Mouse (Mus musculus): ENCODE measurements around the gene Ralgapa2.
A peak's percentile ranks its signal among the peaks of the same experiment; 100 is the strongest.

The Ralgapa2 gene

GRCm38 (mm10) chr2:146219791-146220190, 292.4 kb downstream of the Ralgapa2 start:
- no peak for DNase-seq

- peak; percentile 50 for DNase-seq
Observed at GRCm38 (mm10) chr2:146218881-146219535, 293.1 kb downstream of the Ralgapa2 start.

GRCm38 (mm10) chr2:146218161-146218691, 293.9 kb downstream of the Ralgapa2 start:
- DNase-seq: no peak

DNA sequence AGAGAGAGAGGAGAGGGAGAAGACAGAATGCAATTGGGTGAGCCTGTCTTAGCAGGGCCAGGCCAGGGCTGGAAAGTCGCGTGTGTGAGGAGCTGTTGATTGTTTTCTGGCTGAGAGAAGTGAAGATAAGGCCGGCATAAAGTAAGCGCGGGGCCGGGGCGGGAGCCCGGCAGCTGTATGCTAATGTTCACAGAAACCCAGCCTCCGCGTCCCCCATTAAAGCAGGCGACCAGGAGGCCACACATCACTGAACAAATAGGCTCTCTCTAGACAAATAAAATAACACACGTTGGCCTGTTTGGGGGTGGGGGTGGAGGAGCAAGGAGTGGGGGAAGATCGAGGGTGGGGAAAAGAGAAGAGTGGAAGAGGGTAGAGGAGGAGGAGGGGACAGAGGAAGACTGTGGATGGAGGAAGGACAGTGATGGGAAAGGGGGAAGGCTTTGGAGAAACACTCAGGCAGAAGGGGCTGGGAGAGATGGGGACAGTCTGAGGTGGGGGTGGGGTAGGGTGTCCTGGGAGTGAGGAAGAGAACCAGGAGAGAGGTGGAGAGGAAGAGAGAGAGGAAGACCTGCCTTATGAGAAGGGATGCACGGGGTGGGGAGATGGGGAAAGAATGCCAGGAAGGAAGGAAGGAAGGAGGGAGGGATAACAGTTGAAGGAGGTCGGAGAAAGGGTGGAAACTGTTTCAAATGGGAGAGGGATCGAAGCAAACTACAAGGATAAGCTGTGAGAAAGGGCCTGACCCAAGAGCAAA, 294.7 kb downstream of the Ralgapa2 start:
- no peak for DNase-seq

DNA sequence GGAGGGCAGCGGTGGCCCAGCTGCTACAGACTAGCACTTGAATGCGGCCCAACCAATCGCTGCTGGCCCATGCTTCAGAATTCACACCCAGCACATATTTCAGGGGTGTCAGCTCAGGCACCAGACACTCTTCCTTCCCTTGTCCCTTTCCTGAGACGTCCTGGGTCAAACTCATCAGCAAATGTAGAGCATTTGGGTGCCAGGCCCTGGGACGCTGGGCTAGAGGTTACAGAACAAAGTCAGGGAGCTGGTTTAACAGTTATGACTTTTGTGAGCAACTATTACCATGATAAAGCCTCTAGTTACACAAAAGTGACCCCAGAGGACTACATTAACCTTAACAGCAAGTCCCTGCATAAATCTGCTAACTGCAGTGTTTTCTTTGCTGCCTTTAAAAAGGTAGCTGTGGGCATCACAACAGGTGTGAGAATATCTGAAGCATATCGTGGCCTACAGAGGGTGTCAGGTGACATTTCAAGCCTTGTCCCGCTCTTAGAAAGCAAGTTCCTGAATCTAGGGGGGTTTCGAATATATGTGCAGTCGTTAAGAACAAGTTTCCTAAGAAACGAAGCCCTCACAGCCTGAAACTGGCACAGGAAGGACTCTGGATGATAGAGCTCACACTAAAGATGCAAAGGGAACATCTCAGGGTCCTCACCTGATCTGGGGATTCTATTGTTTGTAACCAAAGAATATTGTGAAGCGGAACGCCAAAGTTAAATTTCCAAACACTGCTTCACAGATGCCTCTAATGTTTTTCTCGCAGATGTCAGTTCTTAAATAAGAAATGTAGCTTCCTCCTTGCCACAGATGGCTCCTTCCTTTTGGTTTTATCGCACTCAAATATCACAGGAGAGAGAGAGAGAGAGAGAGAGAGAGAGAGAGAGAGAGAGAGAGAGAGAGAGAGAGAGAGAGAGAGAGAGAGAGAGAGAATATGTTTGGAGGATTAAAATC, 295.8 kb downstream of the Ralgapa2 start:
- DNase-seq: no peak

DNA sequence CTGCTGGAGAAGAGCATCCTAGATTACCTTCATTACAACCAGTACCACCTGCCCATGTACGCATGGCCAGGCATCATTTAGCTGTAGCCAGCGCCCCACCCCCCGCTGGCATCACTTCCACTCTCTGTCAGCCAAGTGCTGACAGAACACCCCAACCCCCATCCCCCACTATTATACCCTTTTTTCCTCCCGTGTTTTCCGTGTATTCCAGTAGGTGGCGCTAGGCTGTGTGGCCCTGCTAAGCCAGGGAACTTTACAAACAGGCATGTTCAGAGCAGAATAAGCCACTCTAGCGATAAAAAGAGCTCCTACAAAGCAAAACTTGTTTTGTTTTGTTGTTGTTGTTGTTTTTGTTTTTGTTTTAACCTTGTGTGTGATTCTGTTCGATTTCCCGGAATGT, 297.4 kb downstream of the Ralgapa2 start:
- peak; percentile 59 for DNase-seq

- no peak for DNase-seq
Observed at GRCm38 (mm10) chr2:146210968-146211367, 301.2 kb downstream of the Ralgapa2 start.

GRCm38 (mm10) chr2:146197947-146198346, 314.2 kb downstream of the Ralgapa2 start:
- DNase-seq: no peak

- DNase-seq: peak; percentile 28
Observed at GRCm38 (mm10) chr2:146196126-146196525, 316.0 kb downstream of the Ralgapa2 start.

Measured in right cerebral cortex, adult 18-20 months (tissue).